Mouse (Mus musculus): ENCODE data around the gene Ahnak.

GRCm38 (mm10) chr19:9023021-9023778 is 34.1 kb downstream of the Ahnak start:
- TF ChIP-seq CTCF (IDR thresholded peaks at IDR 0.05 in 2 of 3, conservative IDR thresholded peaks at IDR 0.05 in 1 of 3; ENCODE audit: control insufficient read depth in 1 of 3, insufficient read depth in 1 of 3, low read depth in 2 of 3, low read length in 3 of 3, poor library complexity in 1 of 3, severe bottlenecking in 1 of 3) (no peak), POLR2A (IDR thresholded peaks at IDR 0.05; ENCODE audit: control insufficient read depth in 1 of 2, insufficient read depth in 1 of 2, low read depth in 1 of 2, low read length in 2 of 2, poor library complexity in 1 of 2) (no peak), ETS1 (IDR thresholded peaks at IDR 0.05; ENCODE audit: low read depth, low read length) (no peak), TCF12 (IDR thresholded peaks at IDR 0.05; ENCODE audit: low read depth, low read length) (no peak), GABPA (IDR thresholded peaks at IDR 0.05; ENCODE audit: low read depth, low read length) (no peak), EP300 (IDR thresholded peaks at IDR 0.05; ENCODE audit: low read depth in 1 of 2, low read length in 2 of 2) (no peak), MYB (IDR thresholded peaks at IDR 0.05; ENCODE audit: low read depth, low read length) (no peak), ZKSCAN1 (IDR thresholded peaks at IDR 0.05; ENCODE audit: low read depth, low read length) (no peak), USF1 (IDR thresholded peaks at IDR 0.05; ENCODE audit: low read depth, low read length) (no peak), SIN3A (IDR thresholded peaks at IDR 0.05; ENCODE audit: low read length) (no peak), SMC3 (IDR thresholded peaks at IDR 0.05; ENCODE audit: low read depth, low read length) (no peak)

Data from MEL (cell line).